Mouse (Mus musculus): ENCODE results near the gene Copz1. TPM values are rescaled to one million over a fixed set of nuclear protein-coding genes. Genes with fewer than 3 reads are reported as not detected.

Copz1 gene
- polyA plus RNA-seq, 1 experiment = 80.1 TPM

GRCm38 (mm10) chr15:103248401-103249313 lies 23.9 kb upstream of the Copz1 start:
- no peak for TF ChIP-seq GATA1 (IDR thresholded peaks at IDR 0.05; ENCODE audit: low read length)

- no peak for TF ChIP-seq GATA1 (IDR thresholded peaks at IDR 0.05; ENCODE audit: low read length)
These were observed 22.2 kb upstream of the Copz1 start for GRCm38 (mm10) chr15:103250195-103250740.

- TF ChIP-seq GATA1 (IDR thresholded peaks at IDR 0.05; ENCODE audit: low read length) = peak; percentile 95
These were observed 20.9 kb upstream of the Copz1 start for GRCm38 (mm10) chr15:103251595-103251994.

GRCm38 (mm10) chr15:103252660-103253059 lies 19.9 kb upstream of the Copz1 start:
- TF ChIP-seq GATA1 (IDR thresholded peaks at IDR 0.05; ENCODE audit: low read length) = no peak

GRCm38 (mm10) chr15:103253352-103253751 lies 19.2 kb upstream of the Copz1 start:
- TF ChIP-seq GATA1 (IDR thresholded peaks at IDR 0.05; ENCODE audit: low read length) = no peak

GRCm38 (mm10) chr15:103255169-103255568 lies 17.3 kb upstream of the Copz1 start:
- TF ChIP-seq GATA1 (IDR thresholded peaks at IDR 0.05; ENCODE audit: low read length) = no peak

GRCm38 (mm10) chr15:103256210-103256986 lies 16.1 kb upstream of the Copz1 start:
- no peak for TF ChIP-seq GATA1 (IDR thresholded peaks at IDR 0.05; ENCODE audit: low read length)

GRCm38 (mm10) chr15:103257790-103258728 lies 14.5 kb upstream of the Copz1 start, which contains the start of gene Nfe2:
Nfe2 (minus strand) TSS chr15:103258403.
- peak; percentile 77 for TF ChIP-seq GATA1 (IDR thresholded peaks at IDR 0.05; ENCODE audit: low read length)

- no peak for TF ChIP-seq GATA1 (IDR thresholded peaks at IDR 0.05; ENCODE audit: low read length)
These were observed 13.4 kb upstream of the Copz1 start for GRCm38 (mm10) chr15:103259162-103259561.

- no peak for TF ChIP-seq GATA1 (IDR thresholded peaks at IDR 0.05; ENCODE audit: low read length)
These were observed 12.5 kb upstream of the Copz1 start for GRCm38 (mm10) chr15:103259989-103260388.

GRCm38 (mm10) chr15:103264794-103265193 lies 7.7 kb upstream of the Copz1 start:
- no peak for TF ChIP-seq GATA1 (IDR thresholded peaks at IDR 0.05; ENCODE audit: low read length)

GRCm38 (mm10) chr15:103268903-103269302 lies 3.6 kb upstream of the Copz1 start:
- TF ChIP-seq GATA1 (IDR thresholded peaks at IDR 0.05; ENCODE audit: low read length) = no peak

- no peak for TF ChIP-seq GATA1 (IDR thresholded peaks at IDR 0.05; ENCODE audit: low read length)
These were observed 5.4 kb downstream of the Copz1 start for GRCm38 (mm10) chr15:103277949-103278348.

GRCm38 (mm10) chr15:103279750-103280149 lies 7.2 kb downstream of the Copz1 start:
- no peak for TF ChIP-seq GATA1 (IDR thresholded peaks at IDR 0.05; ENCODE audit: low read length)
